Mouse (Mus musculus): ENCODE results near the gene Dedd.
A peak's percentile ranks its signal among the peaks of the same experiment; 100 is the strongest.

The Dedd gene

GRCm38 (mm10) chr1:171361106-171362103, 32.5 kb downstream of the Dedd start:
- DNase-seq (ENCODE audit: low read depth), result peak; percentile 89

- DNase-seq (ENCODE audit: low read depth), result no peak
Measured at GRCm38 (mm10) chr1:171365934-171366333, 37.0 kb downstream of the Dedd start.

- no peak for DNase-seq (ENCODE audit: low read depth)
Measured at GRCm38 (mm10) chr1:171369845-171370556, 41.1 kb downstream of the Dedd start, which contains the start of gene Nectin4. Nectin4 (plus strand) TSS chr1:171370099.

GRCm38 (mm10) chr1:171372880-171373279, 43.9 kb downstream of the Dedd start:
- DNase-seq (ENCODE audit: low read depth), result no peak

GRCm38 (mm10) chr1:171373946-171374345, 45.0 kb downstream of the Dedd start:
- DNase-seq (ENCODE audit: low read depth), result no peak

- DNase-seq (ENCODE audit: low read depth), result peak; percentile 73
Measured at GRCm38 (mm10) chr1:171375646-171376097, 46.7 kb downstream of the Dedd start.

GRCm38 (mm10) chr1:171378298-171378697, 49.4 kb downstream of the Dedd start:
- DNase-seq (ENCODE audit: low read depth), result no peak

GRCm38 (mm10) chr1:171379935-171380599, 51.1 kb downstream of the Dedd start:
- DNase-seq (ENCODE audit: low read depth), result no peak

- no peak for DNase-seq (ENCODE audit: low read depth)
Measured at GRCm38 (mm10) chr1:171382096-171382620, 53.2 kb downstream of the Dedd start.

GRCm38 (mm10) chr1:171384361-171384760, 55.4 kb downstream of the Dedd start:
- no peak for DNase-seq (ENCODE audit: low read depth)

GRCm38 (mm10) chr1:171385171-171385570, 56.2 kb downstream of the Dedd start:
- no peak for DNase-seq (ENCODE audit: low read depth)

- peak; percentile 51 for DNase-seq (ENCODE audit: low read depth)
Measured at GRCm38 (mm10) chr1:171387099-171387498, 58.2 kb downstream of the Dedd start.

- DNase-seq (ENCODE audit: low read depth), result no peak
Measured at GRCm38 (mm10) chr1:171388376-171389102, 59.6 kb downstream of the Dedd start, which contains the start of gene Arhgap30. Arhgap30 (plus strand) TSS chr1:171388954.

- no peak for DNase-seq (ENCODE audit: low read depth)
Measured at GRCm38 (mm10) chr1:171390101-171390500, 61.2 kb downstream of the Dedd start.

All from NIH3T3 (cell line).